Mouse (Mus musculus): ENCODE data around the gene Spaca4. TPM values are rescaled to one million over a fixed set of nuclear protein-coding genes. Genes with fewer than 3 reads are reported as not detected.

The Spaca4 gene
- polyA plus RNA-seq, 1 experiment: 0.38 TPM

DNA sequence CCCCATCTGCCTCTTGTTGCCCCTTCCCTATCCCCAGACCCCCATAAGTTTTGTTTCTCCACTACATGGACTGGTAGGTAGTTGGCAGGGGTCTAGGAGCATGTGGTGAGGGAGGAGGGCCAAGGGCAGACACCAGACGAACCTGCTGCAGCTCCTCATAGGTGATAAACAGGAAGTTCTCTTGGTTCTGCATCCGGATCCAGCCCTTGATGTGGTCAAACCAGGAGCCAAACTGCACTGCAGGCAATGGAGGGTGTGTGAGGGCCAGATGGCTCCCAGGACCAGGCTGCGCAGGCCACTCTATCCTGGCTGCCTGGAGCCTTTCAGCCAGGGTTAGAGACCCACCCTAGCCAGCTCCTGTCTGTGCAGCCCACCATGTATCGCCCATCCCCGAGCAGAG, 7.9 kb upstream of the Spaca4 start:
- Histone ChIP-seq H3K4me1 (ENCODE audit: control insufficient read depth, insufficient read depth, insufficient read length, low read length) (peaks cover 34% of the 10 kb centered on the region), H3K27ac (ENCODE audit: insufficient read depth, low read depth, low read length) (no peak overlapping the region), H3K27me3 (ENCODE audit: control insufficient read depth, insufficient read depth, low read length) (no peaks in the 10 kb centered on the region), H3K4me3 (ENCODE audit: low read depth, low read length) (no peak overlapping the region), H3K36me3 (ENCODE audit: control insufficient read depth, insufficient read depth, low read length) (peaks cover 50% of the 10 kb centered on the region)
- 74% methylated on average over 5 of the region's 5 CpGs for WGBS
- TF ChIP-seq CTCF (IDR thresholded peaks at IDR 0.05; ENCODE audit: extremely low read depth, insufficient read length, insufficient replicate concordance, low read depth, low read length) (no peak), POLR2A (IDR thresholded peaks at IDR 0.05; ENCODE audit: low read depth, low read length) (no peak)

DNA sequence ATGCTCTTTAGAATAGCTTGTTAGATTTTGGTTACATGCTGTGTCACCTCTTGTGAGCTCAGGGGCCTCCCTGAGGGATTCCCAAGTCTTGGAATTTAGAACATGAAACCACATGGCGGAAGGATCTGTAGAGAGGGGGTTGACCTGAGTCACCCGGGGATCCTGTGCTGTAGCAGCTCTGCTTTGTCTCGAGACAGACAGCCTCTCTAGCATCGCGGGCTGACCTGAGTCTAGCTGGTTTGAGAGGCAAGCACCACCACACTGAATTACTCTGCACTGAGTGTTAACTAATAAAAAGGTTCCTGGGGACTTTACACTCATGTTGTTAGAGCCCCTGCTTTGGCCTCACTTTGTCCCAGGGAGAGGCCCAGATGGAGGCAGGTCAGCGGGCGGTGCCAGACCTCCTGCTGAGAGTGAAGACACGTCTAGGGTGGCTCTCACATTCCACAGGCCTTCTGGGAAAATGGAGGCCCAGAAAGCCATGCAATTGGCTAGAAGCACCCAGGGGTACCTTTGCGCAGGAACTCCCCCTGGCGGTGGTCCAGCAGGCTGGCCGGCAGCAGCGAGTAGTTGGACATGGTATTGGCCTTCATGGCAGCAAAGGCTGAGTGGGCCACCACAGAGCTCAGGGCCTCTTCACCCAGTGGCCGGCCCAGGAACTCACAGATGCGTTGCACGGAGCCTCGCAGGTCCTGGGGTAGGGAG, 5.3 kb upstream of the Spaca4 start:
- Histone ChIP-seq H3K27me3 (ENCODE audit: control insufficient read depth, insufficient read depth, low read length) (no peaks in the 10 kb centered on the region), H3K36me3 (ENCODE audit: control insufficient read depth, insufficient read depth, low read length) (peaks cover 64% of the 10 kb centered on the region), H3K4me1 (ENCODE audit: control insufficient read depth, insufficient read depth, insufficient read length, low read length) (peaks cover 53% of the 10 kb centered on the region), H3K27ac (ENCODE audit: insufficient read depth, low read depth, low read length) (peak overlapping the region; percentile 64), H3K4me3 (ENCODE audit: low read depth, low read length) (no peak overlapping the region)
- 18% methylated on average over 16 of the region's 16 CpGs for WGBS
- peak; percentile 51; the same call in 1 of the 2 replicates for TF ChIP-seq CTCF (IDR thresholded peaks at IDR 0.05; ENCODE audit: extremely low read depth, insufficient read length, insufficient replicate concordance, low read depth, low read length)
- TF ChIP-seq POLR2A (IDR thresholded peaks at IDR 0.05; ENCODE audit: low read depth, low read length): no peak

DNA sequence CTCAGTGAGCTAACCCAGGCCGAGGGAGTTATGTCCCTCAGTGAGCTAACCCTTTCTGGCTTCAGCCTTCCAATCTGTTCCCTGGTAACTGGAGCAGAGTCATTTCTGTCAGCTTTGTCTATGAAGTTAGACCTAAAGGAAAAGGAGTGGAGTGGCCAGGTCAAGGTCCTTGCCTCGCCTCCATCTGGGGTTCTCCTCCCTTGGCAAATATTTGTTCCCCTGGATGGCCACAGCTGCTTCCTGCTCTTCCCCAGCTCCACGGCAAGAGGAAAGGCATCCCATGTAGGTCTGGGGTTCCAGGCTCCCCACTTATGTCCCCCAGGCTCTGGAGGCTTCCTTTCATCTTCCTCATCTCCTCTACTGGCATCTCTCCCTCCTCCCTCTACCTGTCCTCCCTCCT, 2.0 kb upstream of the Spaca4 start:
- Histone ChIP-seq H3K27ac (ENCODE audit: insufficient read depth, low read depth, low read length) (peak overlapping the region; percentile 83), H3K4me3 (ENCODE audit: low read depth, low read length) (peak overlapping the region; percentile 1; the same call in 1 of the 2 replicates), H3K4me1 (ENCODE audit: control insufficient read depth, insufficient read depth, insufficient read length, low read length) (peaks cover 53% of the 10 kb centered on the region), H3K27me3 (ENCODE audit: control insufficient read depth, insufficient read depth, low read length) (no peaks in the 10 kb centered on the region), H3K36me3 (ENCODE audit: control insufficient read depth, insufficient read depth, low read length) (peaks cover 68% of the 10 kb centered on the region)
- WGBS: 17% methylated on average over 3 of the region's 3 CpGs
- TF ChIP-seq CTCF (IDR thresholded peaks at IDR 0.05; ENCODE audit: extremely low read depth, insufficient read length, insufficient replicate concordance, low read depth, low read length) (no peak), POLR2A (IDR thresholded peaks at IDR 0.05; ENCODE audit: low read depth, low read length) (no peak)

DNA sequence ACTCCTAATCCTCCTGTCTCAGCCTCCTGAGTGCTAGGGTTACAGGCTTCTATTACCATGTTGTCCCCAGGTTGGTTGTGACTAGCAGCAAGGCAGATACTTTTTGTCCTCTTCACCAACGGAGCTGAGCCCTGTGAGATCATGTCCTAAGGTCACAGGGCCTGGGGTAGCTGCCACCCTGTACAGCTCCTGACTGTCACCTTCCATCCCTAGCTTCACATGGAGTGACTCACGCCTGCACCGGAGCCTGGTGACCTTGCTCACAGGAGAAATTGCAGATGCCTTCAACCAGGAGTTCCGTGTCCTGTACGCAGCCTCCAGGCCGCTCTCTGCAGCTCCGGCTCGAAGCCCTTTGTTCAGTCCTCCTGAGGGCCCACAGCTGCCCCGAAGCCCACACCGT, 806 bp upstream of the Spaca4 start:
- TF ChIP-seq POLR2A (IDR thresholded peaks at IDR 0.05; ENCODE audit: low read depth, low read length): no peak

DNA sequence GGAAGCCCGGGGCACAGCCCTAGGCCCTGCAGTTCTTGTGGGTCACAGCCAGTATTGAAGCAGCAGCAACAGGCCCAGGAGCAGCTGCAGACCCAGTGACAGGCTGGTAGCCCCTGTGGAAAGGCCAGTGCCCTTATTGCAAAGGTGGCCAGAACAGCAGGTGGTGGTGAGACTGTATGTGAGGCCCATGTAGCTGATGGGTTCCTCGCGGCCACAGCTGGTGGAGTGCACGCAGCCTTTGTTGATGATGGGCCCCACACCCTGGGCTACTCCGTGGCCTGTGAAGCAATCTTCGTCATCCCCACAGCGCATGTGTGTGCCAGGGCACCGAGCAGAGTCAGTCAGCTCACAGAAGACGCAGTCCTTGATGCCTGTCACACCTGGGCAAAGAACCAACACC, 462 bp downstream of the Spaca4 start:
- no peak for TF ChIP-seq POLR2A (IDR thresholded peaks at IDR 0.05; ENCODE audit: low read depth, low read length)
- no peak for TF ChIP-seq CTCF (IDR thresholded peaks at IDR 0.05; ENCODE audit: extremely low read depth, insufficient read length, insufficient replicate concordance, low read depth, low read length)
- WGBS: 71% methylated on average over 9 of the region's 9 CpGs
- peaks cover 41% of the 10 kb centered on the region for H3K4me1 ChIP-seq (ENCODE audit: control insufficient read depth, insufficient read depth, insufficient read length, low read length)
- peaks cover 58% of the 10 kb centered on the region for H3K36me3 ChIP-seq (ENCODE audit: control insufficient read depth, insufficient read depth, low read length)
- H3K27me3 ChIP-seq (ENCODE audit: control insufficient read depth, insufficient read depth, low read length): no peaks in the 10 kb centered on the region
- no peak overlapping the region for H3K27ac ChIP-seq (ENCODE audit: insufficient read depth, low read depth, low read length)
- no peak overlapping the region for H3K4me3 ChIP-seq (ENCODE audit: low read depth, low read length)

More for the DNA sequence above, 806 bp upstream of the Spaca4 start:
- H3K4me1 ChIP-seq (ENCODE audit: control insufficient read depth, insufficient read depth, insufficient read length, low read length): peaks cover 50% of the 10 kb centered on the region
- no peaks in the 10 kb centered on the region for H3K27me3 ChIP-seq (ENCODE audit: control insufficient read depth, insufficient read depth, low read length)
- WGBS: 67% methylated on average over 10 of the region's 10 CpGs
- 0 out of 2 replicates have a peak overlapping the region, but pooled peaks have one; percentile 5 for H3K4me3 ChIP-seq (ENCODE audit: low read depth, low read length)
- H3K36me3 ChIP-seq (ENCODE audit: control insufficient read depth, insufficient read depth, low read length): peaks cover 66% of the 10 kb centered on the region
- peak overlapping the region; percentile 43 for H3K27ac ChIP-seq (ENCODE audit: insufficient read depth, low read depth, low read length)

DNA sequence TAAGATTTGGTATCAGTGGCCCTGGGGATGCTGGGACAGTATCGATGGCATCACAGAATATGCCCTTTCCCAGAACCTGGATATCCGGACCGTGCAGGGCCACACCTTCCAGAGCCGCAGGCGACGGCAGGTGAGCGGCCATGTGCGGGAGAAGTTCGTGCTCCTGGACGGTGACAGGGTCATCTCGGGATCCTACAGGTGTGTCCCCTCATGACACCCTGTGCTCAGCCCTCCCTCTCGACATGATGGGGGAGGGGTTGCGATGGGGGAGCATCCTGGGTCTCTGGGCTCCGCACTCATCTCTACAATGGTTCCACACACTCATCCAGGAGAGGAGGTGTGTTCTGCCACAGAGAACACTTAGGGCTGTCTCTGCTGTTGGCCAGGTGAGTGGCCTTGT, 1.8 kb downstream of the Spaca4 start:
- Histone ChIP-seq H3K27ac (ENCODE audit: insufficient read depth, low read depth, low read length) (no peak overlapping the region), H3K27me3 (ENCODE audit: control insufficient read depth, insufficient read depth, low read length) (no peaks in the 10 kb centered on the region), H3K4me3 (ENCODE audit: low read depth, low read length) (no peak overlapping the region), H3K4me1 (ENCODE audit: control insufficient read depth, insufficient read depth, insufficient read length, low read length) (peaks cover 37% of the 10 kb centered on the region), H3K36me3 (ENCODE audit: control insufficient read depth, insufficient read depth, low read length) (peaks cover 53% of the 10 kb centered on the region)
- WGBS: 87% methylated on average over 14 of the region's 14 CpGs
- TF ChIP-seq POLR2A (IDR thresholded peaks at IDR 0.05; ENCODE audit: low read depth, low read length) (no peak), CTCF (IDR thresholded peaks at IDR 0.05; ENCODE audit: extremely low read depth, insufficient read length, insufficient replicate concordance, low read depth, low read length) (no peak)

DNA sequence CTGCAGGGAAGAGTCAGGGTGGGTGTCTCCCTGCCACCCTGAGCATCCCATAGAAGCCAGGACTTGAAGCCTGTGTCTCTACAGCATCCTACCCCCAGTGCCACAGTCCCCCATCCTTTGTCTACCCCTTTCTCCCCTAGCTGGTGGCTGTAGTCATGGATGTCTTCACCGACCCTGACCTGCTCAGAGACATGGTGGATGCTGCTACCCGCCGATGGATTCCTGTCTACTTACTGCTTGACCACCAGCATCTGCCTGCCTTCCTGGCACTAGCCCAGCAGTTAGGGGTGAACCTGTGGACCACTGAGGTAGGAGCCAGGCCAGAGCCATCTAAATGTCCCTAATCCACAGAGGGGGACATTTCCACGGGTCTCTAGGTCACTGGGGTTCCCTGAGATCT, 2.3 kb downstream of the Spaca4 start:
- H3K36me3 ChIP-seq (ENCODE audit: control insufficient read depth, insufficient read depth, low read length): peaks cover 49% of the 10 kb centered on the region

More for the DNA sequence above, 2.3 kb downstream of the Spaca4 start:
- Histone ChIP-seq H3K27ac (ENCODE audit: insufficient read depth, low read depth, low read length) (peak overlapping the region; percentile 62), H3K27me3 (ENCODE audit: control insufficient read depth, insufficient read depth, low read length) (no peaks in the 10 kb centered on the region), H3K4me1 (ENCODE audit: control insufficient read depth, insufficient read depth, insufficient read length, low read length) (peaks cover 34% of the 10 kb centered on the region), H3K4me3 (ENCODE audit: low read depth, low read length) (peak overlapping the region; percentile 65)
- TF ChIP-seq POLR2A (IDR thresholded peaks at IDR 0.05; ENCODE audit: low read depth, low read length) (no peak), CTCF (IDR thresholded peaks at IDR 0.05; ENCODE audit: extremely low read depth, insufficient read length, insufficient replicate concordance, low read depth, low read length) (no peak)
- 81% methylated on average over 4 of the region's 4 CpGs for WGBS

Measured in small intestine, adult 2 months (tissue).